Mouse (Mus musculus): Measurements from ENCODE around the gene Epp13.
"Not testable (repeated sequence)": the region's sequence is repeated elsewhere in the genome, so short reads cannot be mapped to it uniquely, and the experiment has no call there.

Gene Epp13

GRCm38 (mm10) chr7:6252410-6252809, at the start of gene Epp13:
Epp13 (plus strand) TSS chr7:6252710.
- no peak for DNase-seq (ENCODE audit: low spot score in 2 of 2)

GRCm38 (mm10) chr7:6204200-6204599, 48.3 kb upstream of the Epp13 start:
- DNase-seq (ENCODE audit: low spot score in 2 of 2), result no peak

GRCm38 (mm10) chr7:6213144-6213543, 39.4 kb upstream of the Epp13 start:
- no peak for DNase-seq (ENCODE audit: low spot score in 2 of 2)

GRCm38 (mm10) chr7:6214691-6215090, 37.8 kb upstream of the Epp13 start:
- not testable (repeated sequence) for DNase-seq (ENCODE audit: low spot score in 2 of 2)

GRCm38 (mm10) chr7:6220147-6220546, 32.4 kb upstream of the Epp13 start:
- DNase-seq (ENCODE audit: low spot score in 2 of 2), result no peak

- DNase-seq (ENCODE audit: low spot score in 2 of 2), result no peak
Measured at GRCm38 (mm10) chr7:6221978-6222377, 30.5 kb upstream of the Epp13 start, which contains the start of gene Zscan5b. Zscan5b (plus strand) TSS chr7:6222278.

GRCm38 (mm10) chr7:6228491-6228890, 24.0 kb upstream of the Epp13 start:
- not testable (repeated sequence) for DNase-seq (ENCODE audit: low spot score in 2 of 2)

GRCm38 (mm10) chr7:6239787-6240186, 12.7 kb upstream of the Epp13 start:
- DNase-seq (ENCODE audit: low spot score in 2 of 2), result no peak

- DNase-seq (ENCODE audit: low spot score in 2 of 2), result peak in 1 of 2 experiments; percentile 21
Measured at GRCm38 (mm10) chr7:6240841-6241425, 11.6 kb upstream of the Epp13 start.

- DNase-seq (ENCODE audit: low spot score in 2 of 2), result no peak
Measured at GRCm38 (mm10) chr7:6244361-6245292, 7.9 kb upstream of the Epp13 start.

- DNase-seq (ENCODE audit: low spot score in 2 of 2), result no peak
Measured at GRCm38 (mm10) chr7:6254451-6254850, 1.9 kb downstream of the Epp13 start.

- no peak for DNase-seq (ENCODE audit: low spot score in 2 of 2)
Measured at GRCm38 (mm10) chr7:6257386-6257785, 4.9 kb downstream of the Epp13 start.

- DNase-seq (ENCODE audit: low spot score in 2 of 2), result no peak
Measured at GRCm38 (mm10) chr7:6258232-6259220, 6.0 kb downstream of the Epp13 start.

- DNase-seq (ENCODE audit: low spot score in 2 of 2), result not testable (repeated sequence)
Measured at GRCm38 (mm10) chr7:6260004-6260403, 7.5 kb downstream of the Epp13 start.

GRCm38 (mm10) chr7:6262120-6262519, 9.6 kb downstream of the Epp13 start:
- DNase-seq (ENCODE audit: low spot score in 2 of 2), result no peak

GRCm38 (mm10) chr7:6262984-6263383, 10.5 kb downstream of the Epp13 start:
- no peak for DNase-seq (ENCODE audit: low spot score in 2 of 2)

GRCm38 (mm10) chr7:6265695-6266094, 13.2 kb downstream of the Epp13 start:
- peak in 1 of 2 experiments; percentile 31 for DNase-seq (ENCODE audit: low spot score in 2 of 2)

GRCm38 (mm10) chr7:6277906-6278305, 25.4 kb downstream of the Epp13 start:
- DNase-seq (ENCODE audit: low spot score in 2 of 2), result no peak

- peak; percentile 41 to 74 for DNase-seq (ENCODE audit: low spot score in 2 of 2)
Measured at GRCm38 (mm10) chr7:6282749-6283148, 30.2 kb downstream of the Epp13 start.

- DNase-seq (ENCODE audit: low spot score in 2 of 2), result peak; percentile 33 to 63
Measured at GRCm38 (mm10) chr7:6283451-6284075, 31.1 kb downstream of the Epp13 start.

GRCm38 (mm10) chr7:6284442-6285012, 32.0 kb downstream of the Epp13 start:
- no peak for DNase-seq (ENCODE audit: low spot score in 2 of 2)

Measured in spleen, postnatal 14 days (tissue).